Mouse (Mus musculus) myocyte (in vitro differentiated cells): ENCODE results near the gene Plxdc1. TPM values are rescaled to one million over a fixed set of nuclear protein-coding genes. Genes with fewer than 3 reads are reported as not detected.
A peak's percentile ranks its signal among the peaks of the same experiment; 100 is the strongest.

Experiments
- H3K27me3 ChIP-seq: one replicate; pipeline ENCODE4 v1.6.1; 2011; ENCODE audit not compliant: control insufficient read depth, insufficient read depth, insufficient read length
- H3K36me3 ChIP-seq: one replicate; pipeline ENCODE4 v1.6.1; 2011; ENCODE audit not compliant: control insufficient read depth, insufficient read depth
- H3K4me2 ChIP-seq: one replicate; pipeline ENCODE4 v1.6.1; 2011; ENCODE audit warnings: low read depth, control low read depth
- H3K4me3 ChIP-seq: one replicate; pipeline ENCODE4 v1.5.1; 2011; ENCODE audit warnings: mild to moderate bottlenecking, control low read depth, moderate library complexity
- H3K79me2 ChIP-seq: one replicate; pipeline ENCODE4 v1.6.1; 2011; ENCODE audit not compliant: control insufficient read depth, insufficient read depth
- H3ac ChIP-seq: one replicate; pipeline ENCODE4 v1.6.1; 2011; ENCODE audit not compliant: control insufficient read depth, insufficient read length
- CEBPB ChIP-seq: IDR thresholded peaks from 2 replicates; pipeline ENCODE4 v1.6.1; 2011; ENCODE audit warnings: mild to moderate bottlenecking, moderate library complexity; ENCODE audit not compliant: poor library complexity, insufficient read depth, severe bottlenecking
- E2F4 ChIP-seq: IDR thresholded peaks from one replicate; pipeline ENCODE4 v1.6.1; 2011; ENCODE audit warnings: mild to moderate bottlenecking, control low read depth, moderate library complexity; ENCODE audit not compliant: insufficient read depth
- MAX ChIP-seq: IDR thresholded peaks from one replicate; pipeline ENCODE4 v1.6.1; 2011; ENCODE audit warnings: low read depth, mild to moderate bottlenecking, control low read depth
- MYOD1 ChIP-seq, 3 experiments: IDR thresholded peaks; one replicate each; pipeline ENCODE4 v1.6.1; 2011; ENCODE audit warnings: control low read depth in 2 of 3, low read depth in 2 of 3, mild to moderate bottlenecking in 2 of 3, moderate library complexity in 1 of 3; ENCODE audit not compliant: insufficient read length in 2 of 3, control insufficient read depth in 1 of 3
- MYOG ChIP-seq, 3 experiments: IDR thresholded peaks; one replicate each; pipeline ENCODE4 v1.6.1; 2011; ENCODE audit warnings: control low read depth in 2 of 3, low read depth in 2 of 3, mild to moderate bottlenecking in 2 of 3; ENCODE audit not compliant: insufficient read length in 2 of 3, control insufficient read depth in 1 of 3, insufficient read depth in 1 of 3
- POLR2A ChIP-seq: IDR thresholded peaks from one replicate; pipeline ENCODE4 v1.6.1; 2011; ENCODE audit warnings: low read depth, mild to moderate bottlenecking, control low read depth, moderate library complexity; ENCODE audit not compliant: insufficient read length
- POLR2AphosphoS2 ChIP-seq: IDR thresholded peaks from one replicate; pipeline ENCODE4 v1.6.1; 2011; ENCODE audit warnings: low read depth, control low read depth; ENCODE audit not compliant: insufficient read length
- REST ChIP-seq: IDR thresholded peaks from one replicate; pipeline ENCODE4 v1.6.1; 2011; ENCODE audit warnings: mild to moderate bottlenecking, control low read depth, moderate library complexity; ENCODE audit not compliant: insufficient read depth, insufficient read length
- SRF ChIP-seq: IDR thresholded peaks from one replicate; pipeline ENCODE4 v1.6.1; 2011; ENCODE audit warnings: low read depth; ENCODE audit not compliant: control insufficient read depth, insufficient read length
- TCF12 ChIP-seq: IDR thresholded peaks from one replicate; pipeline ENCODE4 v1.6.1; 2011; ENCODE audit warnings: mild to moderate bottlenecking, control low read depth; ENCODE audit not compliant: poor library complexity, insufficient read depth, severe bottlenecking
- TCF3 ChIP-seq: IDR thresholded peaks from one replicate; pipeline ENCODE4 v1.6.1; 2011; ENCODE audit warnings: low read depth, control low read depth; ENCODE audit not compliant: insufficient read length
- USF1 ChIP-seq: IDR thresholded peaks from one replicate; pipeline ENCODE4 v1.6.1; 2011; ENCODE audit warnings: low read depth, mild to moderate bottlenecking, control low read depth, moderate library complexity
- polyA plus RNA-seq: library from polyadenylated mRNA; unstranded; fragments of >200 nt; fragmentation: generic; extraction: Trizol; gene quantifications from one replicate; pipeline ENCODE4 v1.2.1, GENCODE M21; 2012; ENCODE audit warnings: missing spikeins

Plxdc1 gene
- polyA plus RNA-seq, 1 experiment: 2.7 TPM

DNA sequence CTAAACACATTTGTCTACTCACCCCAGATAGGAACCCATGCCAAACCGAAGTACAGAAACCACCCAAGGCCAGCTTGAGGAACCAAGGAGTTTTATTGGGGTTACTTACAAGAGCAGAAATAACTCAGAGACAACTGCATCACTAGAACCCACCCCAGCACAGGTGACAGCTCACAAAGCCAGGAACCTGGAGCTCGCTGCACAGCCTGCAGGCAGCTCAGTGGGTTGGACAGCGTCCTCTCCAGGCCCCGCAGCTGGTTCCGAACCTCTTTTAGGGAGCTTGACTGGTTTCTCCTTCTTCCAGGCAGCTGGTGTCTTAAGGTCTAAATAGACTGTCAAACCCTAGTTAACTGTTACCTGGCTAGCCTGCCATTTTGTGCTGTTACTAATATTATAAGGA, 94.4 kb downstream of the Plxdc1 start:
- Histone ChIP-seq H3K4me2 (no peak overlapping the region), H3K36me3 (no peaks in the 10 kb centered on the region), H3K27me3 (no peaks in the 10 kb centered on the region), H3K4me3 (no peak overlapping the region), H3ac (no peak overlapping the region), H3K79me2 (no peaks in the 10 kb centered on the region)
- no peak for TF ChIP-seq USF1
- peak in 1 of 3 experiments; percentile 55 for TF ChIP-seq MYOD1 (IDR thresholded peaks at IDR 0.05; ENCODE audit: control insufficient read depth in 1 of 3, insufficient read length in 2 of 3, low read depth in 2 of 3)
- TF ChIP-seq TCF3: peak; percentile 18
- TF ChIP-seq SRF: no peak
- no peak for TF ChIP-seq MAX
- no peak for TF ChIP-seq E2F4
- no peak for TF ChIP-seq TCF12
- no peak for TF ChIP-seq POLR2A
- TF ChIP-seq MYOG (IDR thresholded peaks at IDR 0.05; ENCODE audit: control insufficient read depth in 1 of 3, insufficient read depth in 1 of 3, insufficient read length in 2 of 3, low read depth in 2 of 3): peak; percentile 22 to 75 (median 42)

DNA sequence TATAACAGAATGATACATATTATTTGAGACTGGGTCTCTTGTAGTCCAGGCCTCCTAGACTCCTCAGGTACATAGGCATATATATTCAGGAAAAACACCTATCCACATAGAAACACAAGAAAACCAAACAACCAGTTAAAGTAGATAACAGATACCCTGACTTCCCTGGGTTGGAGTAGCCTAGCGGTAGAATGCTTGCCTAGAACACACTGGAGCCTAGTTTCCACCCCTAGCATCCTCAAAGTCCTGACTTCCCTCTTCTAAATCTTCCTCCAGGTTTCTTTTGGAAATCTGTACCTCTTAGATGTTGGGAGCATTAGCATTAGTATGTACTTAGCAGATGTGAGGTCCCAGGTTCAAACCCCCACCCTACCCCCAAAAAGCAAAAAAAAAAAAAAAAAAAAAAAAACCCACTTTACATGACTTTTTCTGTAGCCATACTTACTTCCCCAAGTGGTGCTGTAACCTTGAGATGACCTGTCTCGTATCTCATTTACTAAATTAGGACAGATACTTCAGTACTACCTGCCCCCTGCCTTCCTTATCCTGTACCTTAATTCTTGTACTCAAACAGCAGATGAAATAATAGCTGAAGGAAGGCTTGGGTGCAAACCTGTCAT, 100.8 kb downstream of the Plxdc1 start:
- H3ac ChIP-seq: no peak overlapping the region
- no peaks in the 10 kb centered on the region for H3K27me3 ChIP-seq
- TF ChIP-seq POLR2AphosphoS2: no peak
- TF ChIP-seq SRF: no peak
- TF ChIP-seq MAX: no peak
- H3K4me3 ChIP-seq: peak overlapping the region; percentile 43
- H3K79me2 ChIP-seq: no peaks in the 10 kb centered on the region
- no peaks in the 10 kb centered on the region for H3K36me3 ChIP-seq
- no peak overlapping the region for H3K4me2 ChIP-seq

DNA sequence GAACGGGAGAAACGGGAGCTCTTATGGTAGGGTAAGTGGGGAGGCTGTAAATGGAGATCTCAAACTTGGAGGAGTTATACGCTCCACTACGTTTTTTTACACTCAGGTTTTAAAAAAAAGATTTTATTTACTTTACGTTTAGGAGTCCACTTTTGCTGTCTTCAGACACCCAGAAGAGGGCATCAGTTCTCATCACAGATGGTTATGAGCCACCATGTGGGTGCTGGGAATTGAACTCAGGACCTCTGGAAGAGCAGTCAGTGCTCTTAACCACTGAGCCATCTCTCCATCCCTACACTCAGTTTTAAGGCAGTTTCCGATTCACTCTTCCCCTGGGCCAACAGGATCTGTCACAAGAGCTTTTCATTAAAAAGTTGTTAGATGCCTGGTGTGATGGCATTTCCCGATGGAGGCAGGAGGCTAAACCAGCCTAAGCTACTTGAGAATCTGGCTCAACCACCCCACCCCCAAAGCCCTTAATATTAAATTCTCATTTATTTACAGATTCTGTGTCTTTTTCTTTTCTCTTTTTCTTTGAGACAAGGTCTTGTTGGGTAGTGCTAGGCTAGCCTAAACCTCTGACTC, 101.6 kb downstream of the Plxdc1 start:
- TF ChIP-seq TCF12 (no peak), TCF3 (no peak), POLR2AphosphoS2 (no peak), POLR2A (no peak), CEBPB (no peak), MYOD1 (IDR thresholded peaks at IDR 0.05; ENCODE audit: control insufficient read depth in 1 of 3, insufficient read length in 2 of 3, low read depth in 2 of 3) (no peak)
- H3K79me2 ChIP-seq: no peaks in the 10 kb centered on the region
- peak overlapping the region; percentile 43 for H3K4me3 ChIP-seq
- H3K36me3 ChIP-seq: no peaks in the 10 kb centered on the region
- H3K4me2 ChIP-seq: peak overlapping the region; percentile 73
- no peaks in the 10 kb centered on the region for H3K27me3 ChIP-seq
- H3ac ChIP-seq: no peak overlapping the region

DNA sequence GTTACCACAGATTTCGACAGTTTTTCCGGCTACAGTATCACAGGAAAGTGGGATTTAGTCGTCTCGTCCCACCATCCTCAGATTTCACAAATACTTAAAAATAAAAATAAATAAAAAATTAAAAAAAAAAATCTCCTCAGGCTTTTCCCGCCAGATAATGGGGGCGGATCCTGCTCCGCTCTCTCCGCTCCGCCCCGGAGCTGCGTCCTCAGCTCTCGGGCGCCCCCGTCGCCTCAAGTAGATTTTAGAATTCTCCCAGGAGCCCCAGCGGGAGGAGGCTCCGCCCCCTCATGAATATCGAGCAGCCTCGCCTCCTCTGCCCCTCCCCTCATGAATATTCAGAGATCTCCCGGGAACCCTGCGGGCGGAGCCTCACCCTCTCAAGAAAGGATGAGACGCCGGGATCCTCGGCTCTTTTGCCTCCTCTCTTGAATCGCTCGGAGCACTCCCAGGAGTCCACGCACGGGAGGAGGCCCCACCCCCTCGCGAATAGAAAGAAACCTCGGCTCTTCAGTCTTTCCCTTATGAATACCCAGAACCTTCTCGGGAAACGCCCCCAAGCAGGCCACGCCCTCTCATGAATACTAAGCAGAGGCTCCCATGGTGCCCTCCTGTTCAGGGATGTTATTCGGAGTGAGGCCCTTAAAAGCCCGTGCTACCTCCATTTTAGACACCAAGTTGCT, 102.2 kb downstream of the Plxdc1 start, which contains the start of gene Fbxo47:
Fbxo47 (minus strand) TSS at position 237 of the 683 bp plus-strand sequence.
- Histone ChIP-seq H3K4me3 (peak within 1 kb of the TSS; percentile 43), H3K4me2 (peak within 1 kb of the TSS; percentile 76), H3K79me2 (no peaks in the 10 kb centered on the region), H3K27me3 (no peaks in the 10 kb centered on the region), H3ac (no peak within 1 kb of the TSS), H3K36me3 (no peaks in the 10 kb centered on the region)
- TF ChIP-seq CEBPB (no peak), MYOD1 (IDR thresholded peaks at IDR 0.05; ENCODE audit: control insufficient read depth in 1 of 3, insufficient read length in 2 of 3, low read depth in 2 of 3) (no peak), TCF12 (no peak), E2F4 (peak; percentile 65), POLR2A (peak; percentile 35), MYOG (IDR thresholded peaks at IDR 0.05; ENCODE audit: control insufficient read depth in 1 of 3, insufficient read depth in 1 of 3, insufficient read length in 2 of 3, low read depth in 2 of 3) (no peak), USF1 (no peak)

DNA sequence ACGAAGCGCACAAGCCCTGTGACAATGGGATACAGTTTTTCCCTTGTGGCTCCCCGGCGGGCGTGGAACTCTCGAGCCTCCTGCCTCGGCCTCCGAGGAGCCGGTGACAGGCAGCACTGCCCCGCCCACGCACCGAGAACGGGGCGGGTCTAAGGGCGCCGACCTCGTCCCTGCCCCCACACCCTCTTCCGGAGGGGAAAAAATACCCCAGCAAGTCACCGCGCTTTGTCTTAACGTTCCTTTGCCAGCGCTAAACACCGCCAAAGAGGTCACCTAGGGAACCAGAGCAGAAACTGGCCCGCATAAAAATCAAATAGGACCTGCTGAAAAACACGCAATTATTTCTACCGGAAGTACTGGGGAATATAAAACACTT, 102.7 kb downstream of the Plxdc1 start:
- H3K4me2 ChIP-seq: peak overlapping the region; percentile 76
- no peaks in the 10 kb centered on the region for H3K79me2 ChIP-seq
- peak overlapping the region; percentile 43 for H3K4me3 ChIP-seq
- no peaks in the 10 kb centered on the region for H3K36me3 ChIP-seq
- H3K27me3 ChIP-seq: no peaks in the 10 kb centered on the region
- no peak overlapping the region for H3ac ChIP-seq
- TF ChIP-seq REST (no peak), MAX (no peak), POLR2A (no peak), USF1 (no peak), POLR2AphosphoS2 (no peak), MYOD1 (IDR thresholded peaks at IDR 0.05; ENCODE audit: control insufficient read depth in 1 of 3, insufficient read length in 2 of 3, low read depth in 2 of 3) (no peak), TCF12 (no peak), TCF3 (no peak), CEBPB (no peak), MYOG (IDR thresholded peaks at IDR 0.05; ENCODE audit: control insufficient read depth in 1 of 3, insufficient read depth in 1 of 3, insufficient read length in 2 of 3, low read depth in 2 of 3) (no peak), SRF (no peak), E2F4 (no peak)
